Mouse (Mus musculus): ENCODE measurements at regions not wholly inside any gene's neighbourhood (a gene's known extent, or its start where the extent isn't known, plus 50 kb on each side); places are given as distances from the start of the nearest gene placed in this dataset.

DNA sequence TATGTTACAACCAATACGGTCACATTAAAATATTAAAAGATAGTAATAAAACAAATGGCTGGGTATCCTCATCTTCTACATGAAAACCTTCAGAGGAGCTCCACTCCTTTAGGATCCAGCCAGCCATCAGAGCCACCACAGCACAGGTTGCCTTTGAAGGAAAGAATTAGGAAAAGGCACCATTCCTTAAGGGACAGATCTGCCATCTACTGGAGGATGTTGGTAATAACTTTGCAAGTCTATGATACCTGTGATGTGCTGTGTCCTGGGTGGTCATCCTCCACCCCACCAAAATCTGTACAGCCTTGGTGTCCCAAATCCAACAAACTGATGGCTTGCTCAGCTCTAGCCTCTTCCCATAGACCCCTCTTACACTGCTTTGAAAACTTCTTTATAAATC, 140.5 kb downstream of the Nsun3 start:
- H3K27me3 ChIP-seq (ENCODE audit: control insufficient read depth in 1 of 2, insufficient read depth in 2 of 2, low read length in 2 of 2) = no peaks in the 10 kb centered on the region
- H3K9ac ChIP-seq (ENCODE audit: control insufficient read depth, low read depth, low read length, poor library complexity, severe bottlenecking) = no peak overlapping the region
- H3K4me1 ChIP-seq (ENCODE audit: control insufficient read depth in 1 of 2, insufficient read depth in 2 of 2, low read length in 2 of 2) = no peaks in the 10 kb centered on the region
- no peaks in the 10 kb centered on the region for H3K9me3 ChIP-seq (replicated peaks; ENCODE audit: insufficient read depth, low read length)
- no peak overlapping the region for H3K27ac ChIP-seq (ENCODE audit: control insufficient read depth, low read depth, low read length)
- DNase-seq (ENCODE audit: low read depth, low spot score) = peak; percentile 20
- no peaks in the 10 kb centered on the region for H3K36me3 ChIP-seq (ENCODE audit: control insufficient read depth in 1 of 2, insufficient read depth in 2 of 2, low read length in 2 of 2)
- no peaks in the 10 kb centered on the region for H3K79me2 ChIP-seq (ENCODE audit: control insufficient read depth, insufficient read depth, low read length, poor library complexity)
- TF ChIP-seq ZMIZ1 (IDR thresholded peaks at IDR 0.05; ENCODE audit: low read depth, low read length) (no peak), CHD2 (IDR thresholded peaks at IDR 0.05; ENCODE audit: low read length) (no peak), SMC3 (IDR thresholded peaks at IDR 0.05; ENCODE audit: low read depth, low read length) (peak; percentile 36; the same call in 1 of the 2 replicates), POLR2AphosphoS5 (IDR thresholded peaks at IDR 0.05; ENCODE audit: borderline replicate concordance, low read depth, low read length) (no peak), POLR2AphosphoS2 (IDR thresholded peaks at IDR 0.05; ENCODE audit: low read length) (no peak), RAD21 (IDR thresholded peaks at IDR 0.05; ENCODE audit: low read depth, low read length) (peak; percentile 49), EP300 (IDR thresholded peaks at IDR 0.05; ENCODE audit: low read depth in 1 of 2, low read length in 2 of 2) (no peak), ZNF384 (IDR thresholded peaks at IDR 0.05; ENCODE audit: low read depth, low read length) (no peak), RCOR1 (IDR thresholded peaks at IDR 0.05; ENCODE audit: low read depth, low read length) (no peak), ZKSCAN1 (IDR thresholded peaks at IDR 0.05; ENCODE audit: low read depth, low read length) (no peak), ELF1 (IDR thresholded peaks at IDR 0.05; ENCODE audit: low read depth, low read length) (no peak), HCFC1 (IDR thresholded peaks at IDR 0.05; ENCODE audit: low read depth, low read length) (no peak), E2F4 (IDR thresholded peaks at IDR 0.05; ENCODE audit: borderline replicate concordance, low read depth, low read length) (no peak), GATA1 (IDR thresholded peaks at IDR 0.05; ENCODE audit: low read depth, low read length) (no peak), TAL1 (IDR thresholded peaks at IDR 0.05; ENCODE audit: low read length) (no peak), MYC (IDR thresholded peaks at IDR 0.05; ENCODE audit: low read depth, low read length) (no peak), ZC3H11A (IDR thresholded peaks at IDR 0.05; ENCODE audit: low read depth, low read length) (no peak), CTCF (IDR thresholded peaks at IDR 0.05 in 2 of 3, conservative IDR thresholded peaks at IDR 0.05 in 1 of 3; ENCODE audit: control insufficient read depth in 1 of 3, insufficient read depth in 1 of 3, low read depth in 2 of 3, low read length in 3 of 3, poor library complexity in 1 of 3, severe bottlenecking in 1 of 3) (peak in 2 of 3 experiments; percentile 33 to 45; a peak in 4 of 6 replicates), POLR2A (IDR thresholded peaks at IDR 0.05; ENCODE audit: control insufficient read depth in 1 of 2, insufficient read depth in 1 of 2, low read depth in 1 of 2, low read length in 2 of 2, poor library complexity in 1 of 2) (no peak), GABPA (IDR thresholded peaks at IDR 0.05; ENCODE audit: low read depth, low read length) (no peak), JUND (IDR thresholded peaks at IDR 0.05; ENCODE audit: low read depth, low read length) (no peak)
- H3K4me3 ChIP-seq (ENCODE audit: control insufficient read depth in 1 of 2, insufficient read depth in 1 of 2, low read depth in 2 of 2, low read length in 2 of 2) = no peak overlapping the region

DNA sequence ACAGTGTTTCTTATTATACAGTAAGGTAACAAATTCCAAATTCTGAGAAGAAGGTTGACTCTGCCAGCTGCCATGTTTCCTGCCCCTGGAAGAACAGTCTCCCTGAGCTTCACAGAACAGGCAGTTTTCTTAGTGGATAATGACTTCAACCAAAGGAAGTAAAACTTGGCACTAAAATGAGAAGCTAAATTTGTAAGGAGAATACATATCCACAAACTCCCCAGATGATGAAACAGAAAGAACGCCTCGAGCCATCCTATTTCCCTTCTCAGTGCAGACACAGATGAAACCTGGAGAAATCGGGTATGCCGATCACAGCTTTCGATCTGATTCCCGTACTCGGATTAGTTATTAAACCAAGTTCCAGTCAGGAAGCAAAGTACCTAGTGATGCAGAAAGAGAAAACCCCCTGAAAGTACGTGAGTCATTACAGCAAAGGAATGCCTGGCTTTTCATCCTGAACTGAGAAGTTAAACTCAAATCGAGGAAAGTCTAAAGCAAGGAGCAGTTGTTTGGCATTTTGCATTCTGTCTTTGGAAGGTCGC, 143.7 kb downstream of the Nsun3 start:
- H3K36me3 ChIP-seq (ENCODE audit: control insufficient read depth in 1 of 2, insufficient read depth in 2 of 2, low read length in 2 of 2) = no peaks in the 10 kb centered on the region
- no peaks in the 10 kb centered on the region for H3K4me1 ChIP-seq (ENCODE audit: control insufficient read depth in 1 of 2, insufficient read depth in 2 of 2, low read length in 2 of 2)
- no peaks in the 10 kb centered on the region for H3K79me2 ChIP-seq (ENCODE audit: control insufficient read depth, insufficient read depth, low read length, poor library complexity)
- H3K9ac ChIP-seq (ENCODE audit: control insufficient read depth, low read depth, low read length, poor library complexity, severe bottlenecking) = no peak overlapping the region
- no peaks in the 10 kb centered on the region for H3K27me3 ChIP-seq (ENCODE audit: control insufficient read depth in 1 of 2, insufficient read depth in 2 of 2, low read length in 2 of 2)
- no peaks in the 10 kb centered on the region for H3K9me3 ChIP-seq (replicated peaks; ENCODE audit: insufficient read depth, low read length)
- DNase-seq (ENCODE audit: low read depth, low spot score) = no peak
- H3K4me3 ChIP-seq (ENCODE audit: control insufficient read depth in 1 of 2, insufficient read depth in 1 of 2, low read depth in 2 of 2, low read length in 2 of 2) = no peak overlapping the region
- H3K27ac ChIP-seq (ENCODE audit: control insufficient read depth, low read depth, low read length) = no peak overlapping the region
- no peak for TF ChIP-seq BHLHE40 (IDR thresholded peaks at IDR 0.05; ENCODE audit: borderline replicate concordance, low read depth, low read length)
- no peak for TF ChIP-seq SIN3A (IDR thresholded peaks at IDR 0.05; ENCODE audit: low read length)
- no peak for TF ChIP-seq SMC3 (IDR thresholded peaks at IDR 0.05; ENCODE audit: low read depth, low read length)
- TF ChIP-seq JUND (IDR thresholded peaks at IDR 0.05; ENCODE audit: low read depth, low read length) = no peak
- TF ChIP-seq RCOR1 (IDR thresholded peaks at IDR 0.05; ENCODE audit: low read depth, low read length) = no peak
- TF ChIP-seq TBP (IDR thresholded peaks at IDR 0.05; ENCODE audit: low read depth, low read length) = no peak
- TF ChIP-seq CTCF (IDR thresholded peaks at IDR 0.05 in 2 of 3, conservative IDR thresholded peaks at IDR 0.05 in 1 of 3; ENCODE audit: control insufficient read depth in 1 of 3, insufficient read depth in 1 of 3, low read depth in 2 of 3, low read length in 3 of 3, poor library complexity in 1 of 3, severe bottlenecking in 1 of 3) = no peak
- TF ChIP-seq ZC3H11A (IDR thresholded peaks at IDR 0.05; ENCODE audit: low read depth, low read length) = no peak
- no peak for TF ChIP-seq POLR2AphosphoS2 (IDR thresholded peaks at IDR 0.05; ENCODE audit: low read length)
